Mouse (Mus musculus) hindbrain, embryonic 10.5 days (tissue): ENCODE measurements around the gene Tmbim1. TPM values are rescaled to one million over a fixed set of nuclear protein-coding genes. Genes with fewer than 3 reads are reported as not detected.

ENCODE experiments used
- DNase-seq: peaks from one replicate; pipeline ENCODE4 v3.0.0-alpha.2; 2017; ENCODE audit warnings: low spot score
- H3K27ac ChIP-seq: fragments of 300-500 bp; sonication (generic); 2 replicates; pipeline ENCODE4 v1.5.1; 2016; ENCODE audit warnings: mild to moderate bottlenecking, moderate library complexity
- H3K27me3 ChIP-seq: fragments of 300-500 bp; sonication (generic); 2 replicates; pipeline ENCODE4 v1.6.1; 2016; ENCODE audit warnings: mild to moderate bottlenecking; ENCODE audit not compliant: poor library complexity, insufficient read depth, severe bottlenecking
- H3K36me3 ChIP-seq: fragments of 300-500 bp; sonication (generic); 2 replicates; pipeline ENCODE4 v1.6.1; 2016; ENCODE audit warnings: mild to moderate bottlenecking, moderate library complexity
- H3K4me1 ChIP-seq: fragments of 300-500 bp; sonication (generic); replicated peaks from 2 replicates; pipeline ENCODE4 v1.6.1; 2016; ENCODE audit warnings: mild to moderate bottlenecking
- H3K4me3 ChIP-seq: fragments of 300-500 bp; sonication (generic); 2 replicates; pipeline ENCODE4 v1.5.1; 2016; ENCODE audit warnings: mild to moderate bottlenecking, moderate library complexity
- H3K9me3 ChIP-seq: fragments of 300-500 bp; sonication (generic); 2 replicates; pipeline ENCODE4 v1.6.1; 2016; ENCODE audit warnings: mild to moderate bottlenecking, moderate library complexity
- WGBS: fragments of 180-500 bp; shearing (Covaris S2); methylation state at CpG from one replicate; pipeline ENCODE4 v1.1.7; 2016; 5-methylcytosine and 5-hydroxymethylcytosine counted together
- polyA plus RNA-seq: library from polyadenylated mRNA; unstranded; fragments of >200 nt; fragmentation: Nextera tagmentation; extraction: Ambion mirVana; gene quantifications from 2 replicates; pipeline ENCODE4 v1.2.1, GENCODE M21; 2016

The Tmbim1 gene
- polyA plus RNA-seq, 1 experiment from 2014 or later: 12.6 TPM

- H3K4me3 ChIP-seq: no peak overlapping the region
- no peaks in the 10 kb centered on the region for H3K27me3 ChIP-seq
- no peaks in the 10 kb centered on the region for H3K9me3 ChIP-seq
- H3K27ac ChIP-seq: no peak overlapping the region
- H3K4me1 ChIP-seq: peaks cover under 1% of the 10 kb centered on the region
- no peak for DNase-seq
- H3K36me3 ChIP-seq: peaks cover 45% of the 10 kb centered on the region
- WGBS: 87% methylated on average over 2 of the region's 2 CpGs
These were observed 59.9 kb downstream of the Tmbim1 start for GRCm38 (mm10) chr1:74245525-74245924.

- peaks cover 7% of the 10 kb centered on the region; the same call in 1 of the 2 replicates for H3K36me3 ChIP-seq
- no peaks in the 10 kb centered on the region for H3K27me3 ChIP-seq
- H3K9me3 ChIP-seq: no peaks in the 10 kb centered on the region
- H3K4me3 ChIP-seq: no peak overlapping the region
- H3K27ac ChIP-seq: no peak overlapping the region
- peaks cover 33% of the 10 kb centered on the region for H3K4me1 ChIP-seq
- 89% methylated on average over 4 of the region's 4 CpGs for WGBS
- no peak for DNase-seq
These were observed 64.6 kb downstream of the Tmbim1 start for GRCm38 (mm10) chr1:74240832-74241231.

GRCm38 (mm10) chr1:74240311-74240710 is 65.1 kb downstream of the Tmbim1 start:
- no peak for DNase-seq
- Histone ChIP-seq H3K27ac (no peak overlapping the region), H3K27me3 (no peaks in the 10 kb centered on the region), H3K4me3 (no peak overlapping the region), H3K36me3 (0 out of 2 replicates have a peak, but pooled peaks cover 6% of the 10 kb centered on the region), H3K9me3 (no peaks in the 10 kb centered on the region), H3K4me1 (peaks cover 33% of the 10 kb centered on the region)
- 85% methylated on average over 6 of the region's 6 CpGs for WGBS

- no peaks in the 10 kb centered on the region for H3K9me3 ChIP-seq
- H3K36me3 ChIP-seq: 0 out of 2 replicates have a peak, but pooled peaks cover 6% of the 10 kb centered on the region
- H3K27me3 ChIP-seq: no peaks in the 10 kb centered on the region
- WGBS: 73% methylated on average over 11 of the region's 11 CpGs
- no peak overlapping the region for H3K4me3 ChIP-seq
- DNase-seq: no peak
- H3K27ac ChIP-seq: no peak overlapping the region
- peaks cover 33% of the 10 kb centered on the region for H3K4me1 ChIP-seq
These were observed 65.8 kb downstream of the Tmbim1 start for GRCm38 (mm10) chr1:74239618-74240017.

GRCm38 (mm10) chr1:74239162-74239561 is 66.3 kb downstream of the Tmbim1 start:
- no peak for DNase-seq
- Histone ChIP-seq H3K4me3 (no peak overlapping the region), H3K9me3 (no peaks in the 10 kb centered on the region), H3K27ac (no peak overlapping the region), H3K4me1 (peaks cover 33% of the 10 kb centered on the region), H3K27me3 (no peaks in the 10 kb centered on the region), H3K36me3 (0 out of 2 replicates have a peak, but pooled peaks cover 6% of the 10 kb centered on the region)
- 83% methylated on average over 7 of the region's 7 CpGs for WGBS

Other genes starting within 250 kb of the Tmbim1 start
- gene Tns1, start 181.2 kb downstream of the Tmbim1 start, polyA plus RNA-seq: 15.1 and 15.3 TPM in 2 replicates
- gene Rufy4, start 180.1 kb downstream of the Tmbim1 start, polyA plus RNA-seq: 0.31 and 0.37 TPM in 2 replicates
- 0.11 and 0.18 TPM in 2 replicates for gene Cxcr2, start 151.6 kb downstream of the Tmbim1 start, polyA plus RNA-seq
- gene Cxcr1, start 111.0 kb downstream of the Tmbim1 start, polyA plus RNA-seq: not detected in 2 replicates
- 352 and 355 TPM in 2 replicates for gene Arpc2, start 69.5 kb downstream of the Tmbim1 start, polyA plus RNA-seq
- gene Gpbar1, start 27.1 kb downstream of the Tmbim1 start, polyA plus RNA-seq: 0.15 and 0.24 TPM in 2 replicates
- gene Aamp, start 20.9 kb downstream of the Tmbim1 start, polyA plus RNA-seq: 238 and 248 TPM in 2 replicates
- 111 and 120 TPM in 2 replicates for gene Pnkd, start 20.7 kb downstream of the Tmbim1 start, polyA plus RNA-seq
- 0.37 and 1.4 TPM in 2 replicates for gene Catip, start 56.5 kb upstream of the Tmbim1 start, polyA plus RNA-seq
- 1.8 and 3.0 TPM in 2 replicates for gene Slc11a1, start 69.6 kb upstream of the Tmbim1 start, polyA plus RNA-seq
- 34.3 and 35.7 TPM in 2 replicates for gene Ctdsp1, start 85.9 kb upstream of the Tmbim1 start, polyA plus RNA-seq
- gene Vil1, start 103.8 kb upstream of the Tmbim1 start, polyA plus RNA-seq: 0.21 and 0.24 TPM in 2 replicates
- 84.6 and 100 TPM in 2 replicates for gene Cnot9, start 200.4 kb upstream of the Tmbim1 start, polyA plus RNA-seq
- 1.1 and 1.3 TPM in 2 replicates for gene Plcd4, start 237.3 kb upstream of the Tmbim1 start, polyA plus RNA-seq
- 34.0 and 45.5 TPM in 2 replicates for gene Usp37, start 238.7 kb upstream of the Tmbim1 start, polyA plus RNA-seq